Mouse (Mus musculus): ENCODE measurements around the gene Rapgef2. TPM values are rescaled to one million over a fixed set of nuclear protein-coding genes. Genes with fewer than 3 reads are reported as not detected.
"Not testable (repeated sequence)": the region's sequence is repeated elsewhere in the genome, so short reads cannot be mapped to it uniquely, and the experiment has no call there.

Gene Rapgef2
- polyA plus RNA-seq, 2 experiments, result 1.2 TPM

DNA sequence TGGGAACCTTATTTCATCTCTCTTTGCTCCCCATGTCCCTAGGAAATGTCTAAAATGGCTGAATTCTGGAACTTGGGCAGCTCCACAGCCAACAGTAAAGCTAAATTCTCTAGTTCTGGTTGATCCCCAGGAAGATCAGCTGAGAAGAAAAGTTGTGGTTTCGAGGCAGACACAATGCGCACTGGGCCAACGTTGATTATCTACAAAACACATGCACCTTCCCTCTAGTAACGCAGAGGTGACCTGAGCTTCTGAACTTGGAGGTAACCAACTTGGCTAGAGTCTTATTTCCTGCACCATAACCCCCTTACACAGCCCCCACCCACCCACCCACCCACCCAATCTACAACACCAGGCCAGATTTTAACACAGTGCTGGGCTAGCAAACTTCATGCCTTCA lies 55.6 kb downstream of the Rapgef2 start:
- Histone ChIP-seq H3K9me3 (ENCODE audit: control insufficient read depth, low read length) (no peaks in the 10 kb centered on the region), H3K36me3 (replicated peaks; ENCODE audit: control insufficient read depth, insufficient read depth, low read depth) (no peaks in the 10 kb centered on the region), H3K4me1 (replicated peaks; ENCODE audit: control insufficient read depth in 2 of 2, insufficient read depth in 2 of 2, low read length in 1 of 2) (peaks cover 0 to 10% of the 10 kb centered on the region in 2 experiments; a peak in 3 of 4 replicates), H3K4me3 (ENCODE audit: insufficient read depth in 1 of 2, low read depth in 2 of 2, low read length in 2 of 2) (no peak overlapping the region), H3K4me2 (ENCODE audit: low read depth) (no peak overlapping the region), H3K27ac (no peak overlapping the region), H3K27me3 (ENCODE audit: control insufficient read depth, insufficient read depth, low read length) (no peaks in the 10 kb centered on the region), H3K9ac (replicated peaks) (no peak overlapping the region)
- no peak for DNase-seq (ENCODE audit: low read depth in 3 of 3, low spot score in 3 of 3)
- TF ChIP-seq CTCF (IDR thresholded peaks at IDR 0.05; ENCODE audit: low read depth), result no peak
- no peak for TF ChIP-seq EP300 (IDR thresholded peaks at IDR 0.05; ENCODE audit: low read depth)
- WGBS (ENCODE audit: insufficient replicate concordance), result 14% methylated on average over 4 of the region's 4 CpGs
- ATAC-seq (ENCODE audit: insufficient read depth), result no peak

DNA sequence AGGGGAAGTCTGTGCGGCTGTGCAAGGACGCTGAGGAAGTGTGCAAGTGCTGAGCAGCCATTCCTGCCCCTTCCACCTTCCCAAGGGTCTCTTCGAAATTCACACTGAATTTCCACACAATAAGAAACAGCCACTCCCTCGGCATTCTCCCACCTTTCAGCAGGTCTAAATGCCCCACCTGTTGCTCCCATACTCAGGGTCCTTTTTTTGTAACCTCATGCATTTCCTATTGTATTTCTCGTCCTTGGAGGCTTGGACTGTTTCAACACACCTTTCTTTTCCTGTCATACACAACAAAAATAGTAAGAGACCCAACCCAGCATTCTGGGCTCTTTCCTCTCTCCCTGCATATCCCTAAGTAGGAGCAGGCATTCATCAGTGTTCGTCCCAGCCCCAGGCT lies 56.8 kb downstream of the Rapgef2 start:
- no peak overlapping the region for H3K4me3 ChIP-seq (ENCODE audit: insufficient read depth in 1 of 2, low read depth in 2 of 2, low read length in 2 of 2)
- no peak overlapping the region for H3K9ac ChIP-seq (replicated peaks)
- H3K36me3 ChIP-seq (replicated peaks; ENCODE audit: control insufficient read depth, insufficient read depth, low read depth), result no peaks in the 10 kb centered on the region
- no peaks in the 10 kb centered on the region for H3K9me3 ChIP-seq (ENCODE audit: control insufficient read depth, low read length)
- H3K4me1 ChIP-seq (replicated peaks; ENCODE audit: control insufficient read depth in 2 of 2, insufficient read depth in 2 of 2, low read length in 1 of 2), result peaks cover 0 to 10% of the 10 kb centered on the region in 2 experiments; a peak in 3 of 4 replicates
- DNase-seq (ENCODE audit: low read depth in 3 of 3, low spot score in 3 of 3), result no peak
- no peak overlapping the region for H3K4me2 ChIP-seq (ENCODE audit: low read depth)
- no peaks in the 10 kb centered on the region for H3K27me3 ChIP-seq (ENCODE audit: control insufficient read depth, insufficient read depth, low read length)
- ATAC-seq (ENCODE audit: insufficient read depth), result no peak
- 30% methylated on average over 6 of the region's 6 CpGs for WGBS (ENCODE audit: insufficient replicate concordance)
- no peak for TF ChIP-seq EP300 (IDR thresholded peaks at IDR 0.05; ENCODE audit: low read depth)
- TF ChIP-seq CTCF (IDR thresholded peaks at IDR 0.05; ENCODE audit: low read depth), result no peak
- no peak overlapping the region for H3K27ac ChIP-seq

GRCm38 (mm10) chr3:79228304-79228703 lies 58.0 kb downstream of the Rapgef2 start:
- no peaks in the 10 kb centered on the region for H3K9me3 ChIP-seq (ENCODE audit: control insufficient read depth, low read length)
- 0 out of 4 replicates have a peak, but pooled peaks cover 0 to 4% of the 10 kb centered on the region in 2 experiments for H3K4me1 ChIP-seq (replicated peaks; ENCODE audit: control insufficient read depth in 2 of 2, insufficient read depth in 2 of 2, low read length in 1 of 2)
- no peak overlapping the region for H3K4me2 ChIP-seq (ENCODE audit: low read depth)
- no peaks in the 10 kb centered on the region for H3K27me3 ChIP-seq (ENCODE audit: control insufficient read depth, insufficient read depth, low read length)
- DNase-seq (ENCODE audit: low read depth in 3 of 3, low spot score in 3 of 3), result no peak
- no peak overlapping the region for H3K4me3 ChIP-seq (ENCODE audit: insufficient read depth in 1 of 2, low read depth in 2 of 2, low read length in 2 of 2)
- H3K27ac ChIP-seq, result no peak overlapping the region
- H3K9ac ChIP-seq (replicated peaks), result no peak overlapping the region
- ATAC-seq (ENCODE audit: insufficient read depth), result no peak
- TF ChIP-seq EP300 (IDR thresholded peaks at IDR 0.05; ENCODE audit: low read depth) (no peak), CTCF (IDR thresholded peaks at IDR 0.05; ENCODE audit: low read depth) (no peak)
- no peaks in the 10 kb centered on the region for H3K36me3 ChIP-seq (replicated peaks; ENCODE audit: control insufficient read depth, insufficient read depth, low read depth)

GRCm38 (mm10) chr3:79227356-79228088 lies 58.8 kb downstream of the Rapgef2 start:
- Histone ChIP-seq H3K9ac (replicated peaks) (no peak overlapping the region), H3K9me3 (ENCODE audit: control insufficient read depth, low read length) (no peaks in the 10 kb centered on the region), H3K36me3 (replicated peaks; ENCODE audit: control insufficient read depth, insufficient read depth, low read depth) (no peaks in the 10 kb centered on the region), H3K4me3 (ENCODE audit: insufficient read depth in 1 of 2, low read depth in 2 of 2, low read length in 2 of 2) (no peak overlapping the region), H3K4me1 (replicated peaks; ENCODE audit: control insufficient read depth in 2 of 2, insufficient read depth in 2 of 2, low read length in 1 of 2) (0 out of 4 replicates have a peak, but pooled peaks cover 0 to 4% of the 10 kb centered on the region in 2 experiments), H3K27ac (no peak overlapping the region), H3K4me2 (ENCODE audit: low read depth) (no peak overlapping the region), H3K27me3 (ENCODE audit: control insufficient read depth, insufficient read depth, low read length) (no peaks in the 10 kb centered on the region)
- TF ChIP-seq EP300 (IDR thresholded peaks at IDR 0.05; ENCODE audit: low read depth) (no peak), CTCF (IDR thresholded peaks at IDR 0.05; ENCODE audit: low read depth) (no peak)
- DNase-seq (ENCODE audit: low read depth in 3 of 3, low spot score in 3 of 3) (no peak), ATAC-seq (ENCODE audit: insufficient read depth) (no peak)
- 66% methylated on average over 17 of the region's 17 CpGs for WGBS (ENCODE audit: insufficient replicate concordance)

DNA sequence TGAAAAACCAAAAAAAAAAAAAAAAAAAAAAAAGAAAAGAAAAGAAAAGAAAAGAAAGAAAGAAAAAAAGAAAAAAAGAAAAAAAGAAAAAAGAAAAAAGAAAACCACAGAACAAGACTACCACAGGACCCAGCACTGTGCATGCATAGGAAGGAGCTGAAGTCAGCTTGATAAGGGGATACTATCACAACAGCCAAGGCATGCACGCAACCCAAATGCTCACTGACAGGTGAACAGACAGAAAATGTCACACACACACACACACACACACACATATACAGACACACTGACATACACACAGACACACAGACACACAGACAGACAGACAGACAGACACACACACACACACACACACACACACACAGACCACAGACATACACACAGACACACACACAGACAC lies 59.5 kb downstream of the Rapgef2 start:
- H3K4me1 ChIP-seq (replicated peaks; ENCODE audit: control insufficient read depth in 2 of 2, insufficient read depth in 2 of 2, low read length in 1 of 2); ATAC-seq (ENCODE audit: insufficient read depth); H3K27ac ChIP-seq; H3K4me3 ChIP-seq (ENCODE audit: insufficient read depth in 1 of 2, low read depth in 2 of 2, low read length in 2 of 2); H3K9ac ChIP-seq (replicated peaks); H3K36me3 ChIP-seq (replicated peaks; ENCODE audit: control insufficient read depth, insufficient read depth, low read depth); H3K9me3 ChIP-seq (ENCODE audit: control insufficient read depth, low read length); H3K4me2 ChIP-seq (ENCODE audit: low read depth); DNase-seq (ENCODE audit: low read depth in 3 of 3, low spot score in 3 of 3); H3K27me3 ChIP-seq (ENCODE audit: control insufficient read depth, insufficient read depth, low read length): not testable (repeated sequence)
- 19% methylated on average over 1 of the region's 1 CpGs for WGBS (ENCODE audit: insufficient replicate concordance)

Data from liver, embryonic 14.5 days (tissue).